Mouse (Mus musculus) myocyte (in vitro differentiated cells): ENCODE measurements around the gene Zfp827.

ENCODE experiments used
- E2F4 ChIP-seq: IDR thresholded peaks from one replicate; pipeline ENCODE4 v1.6.1; 2011; ENCODE audit warnings: mild to moderate bottlenecking, control low read depth, moderate library complexity; ENCODE audit not compliant: insufficient read depth
- MAX ChIP-seq: IDR thresholded peaks from one replicate; pipeline ENCODE4 v1.6.1; 2011; ENCODE audit warnings: low read depth, mild to moderate bottlenecking, control low read depth
- POLR2A ChIP-seq: IDR thresholded peaks from one replicate; pipeline ENCODE4 v1.6.1; 2011; ENCODE audit warnings: low read depth, mild to moderate bottlenecking, control low read depth, moderate library complexity; ENCODE audit not compliant: insufficient read length
- TCF12 ChIP-seq: IDR thresholded peaks from one replicate; pipeline ENCODE4 v1.6.1; 2011; ENCODE audit warnings: mild to moderate bottlenecking, control low read depth; ENCODE audit not compliant: poor library complexity, insufficient read depth, severe bottlenecking
- TCF3 ChIP-seq: IDR thresholded peaks from one replicate; pipeline ENCODE4 v1.6.1; 2011; ENCODE audit warnings: low read depth, control low read depth; ENCODE audit not compliant: insufficient read length

DNA sequence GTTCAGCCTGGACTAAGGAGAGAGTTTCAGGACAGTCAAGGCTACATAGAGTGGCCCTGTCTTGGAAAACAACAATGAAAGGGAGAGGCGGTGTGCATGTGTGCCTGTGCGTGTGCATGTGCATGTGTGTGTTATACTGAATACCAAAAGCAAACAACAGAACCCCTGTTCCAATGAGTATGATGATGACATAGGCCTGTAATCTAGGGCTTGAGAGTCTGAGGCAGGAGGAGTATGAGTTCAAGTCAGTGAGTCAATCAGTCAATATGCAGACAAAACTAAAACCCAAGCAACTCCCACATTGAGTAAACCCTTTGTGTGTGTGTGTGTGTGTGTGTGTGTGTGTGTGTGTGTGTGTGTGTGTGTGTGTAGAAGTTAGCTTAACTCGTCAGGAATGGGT is 13.2 kb downstream of the Zfp827 start:
- no peak for TF ChIP-seq POLR2A
- TF ChIP-seq TCF3 = no peak
- no peak for TF ChIP-seq MAX
- TF ChIP-seq TCF12 = no peak
- no peak for TF ChIP-seq E2F4
